Mouse (Mus musculus) testis, adult 2 months (tissue): ENCODE measurements around the gene Nedd9.

Source experiments
- CTCF ChIP-seq: fragments of 200-500 bp; IDR thresholded peaks from 2 replicates; pipeline ENCODE4 v1.5.1; 2012; ENCODE audit warnings: low read depth, mild to moderate bottlenecking, inconsistent platforms, low read length, moderate library complexity; ENCODE audit not compliant: control insufficient read depth, insufficient read depth, insufficient replicate concordance
- POLR2A ChIP-seq: fragments of 200-500 bp; IDR thresholded peaks from 2 replicates; pipeline ENCODE4 v1.6.1; 2012; ENCODE audit warnings: low read depth, mild to moderate bottlenecking, inconsistent platforms, low read length, moderate library complexity; ENCODE audit not compliant: control insufficient read depth

- TF ChIP-seq POLR2A: no peak
- no peak for TF ChIP-seq CTCF
These were observed 134.8 kb downstream of the Nedd9 start for GRCm38 (mm10) chr13:41352352-41352751.
